Mouse (Mus musculus) B cell, adult (primary cell): Measurements from ENCODE around the gene Psmg4. TPM values are rescaled to one million over a fixed set of nuclear protein-coding genes. Genes with fewer than 3 reads are reported as not detected.

Experiments
- total RNA-seq: library from RNA; stranded (reverse); gene quantifications from 4 replicates; pipeline ENCODE4 v1.2.4, GENCODE M21; 2023; ENCODE audit not compliant: inconsistent age

Psmg4 gene
- 38.3 to 50.5 TPM (median 43.3 TPM) in 4 replicates for total RNA-seq

DNA sequence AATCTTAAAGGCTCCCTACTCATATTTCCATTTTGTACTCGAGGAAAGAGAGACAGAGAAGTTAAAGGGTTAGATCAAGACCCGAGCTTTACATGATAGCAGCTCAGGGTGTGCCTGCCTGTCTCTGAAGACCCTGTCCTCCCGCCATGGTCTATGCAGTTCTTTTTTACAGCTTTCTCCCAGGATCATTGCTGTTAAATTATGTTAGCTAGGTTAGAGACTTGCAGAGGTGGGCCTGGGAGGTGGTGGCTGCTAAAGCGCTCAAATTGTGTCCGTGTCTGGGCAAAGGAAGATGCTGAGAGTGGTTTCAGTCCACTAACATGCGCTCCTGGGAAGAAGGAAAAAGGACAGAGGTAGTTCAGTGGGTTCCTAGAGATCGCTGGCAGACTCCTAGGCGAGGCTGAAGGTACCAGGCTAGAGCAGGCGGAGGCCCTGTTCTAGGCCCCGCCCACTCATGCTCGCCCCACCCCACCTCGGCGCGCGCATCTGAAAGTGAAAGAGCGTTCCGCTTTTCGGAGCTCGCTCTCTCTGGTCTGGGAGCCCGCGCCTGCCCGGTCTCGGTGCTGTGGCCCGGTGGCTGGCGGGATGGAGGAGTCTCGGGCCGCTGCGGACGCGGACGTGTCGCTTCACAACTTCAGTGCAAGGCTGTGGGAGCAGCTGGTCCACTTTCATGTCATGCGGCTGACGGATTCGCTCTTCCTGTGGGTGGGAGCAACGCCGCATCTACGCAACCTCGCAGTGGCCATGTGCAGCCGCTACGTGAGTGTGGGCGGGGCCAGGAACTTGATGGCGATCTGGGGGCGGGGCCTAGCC is at the start of gene Psmg4:
Psmg4 (plus strand) TSS at position 474 of the 813 bp plus-strand sequence.

GRCm38 (mm10) chr13:34130226-34130731 is 32.5 kb upstream of the Psmg4 start, which contains the start of gene Tubb2b:
Gene Tubb2b, minus strand, starts transcription at chr13:34130466.

Other genes with a start within 250 kb of the Psmg4 start
- gene Nqo2, start 198.3 kb upstream of the Psmg4 start, total RNA-seq: 2.0 to 4.8 TPM (median 2.6 TPM) in 4 replicates
- gene Ripk1, start 160.6 kb upstream of the Psmg4 start, total RNA-seq: 38.8 to 47.3 TPM (median 46.5 TPM) in 4 replicates
- gene Serpinb6a, start 160.2 kb upstream of the Psmg4 start, total RNA-seq: 11.6 to 13.7 TPM (median 12.6 TPM) in 4 replicates
- gene Bphl, start 125.4 kb upstream of the Psmg4 start, total RNA-seq: 10.5 to 16.8 TPM (median 11.8 TPM) in 4 replicates
- 12.5 to 14.3 TPM (median 12.7 TPM) in 4 replicates for gene Tubb2a, start 85.0 kb upstream of the Psmg4 start, total RNA-seq
- gene Tubb2b, start 32.5 kb upstream of the Psmg4 start, total RNA-seq: 4.8 to 5.8 TPM (median 5.3 TPM) in 4 replicates
- 0.51 to 2.0 TPM (median 0.99 TPM) in 4 replicates for gene Slc22a23, start 182.2 kb downstream of the Psmg4 start, total RNA-seq